Mouse (Mus musculus) liver, adult 2 months (tissue): Measurements from ENCODE around the gene Vmac.

Source experiments
- CTCF ChIP-seq: fragments of 200-500 bp; IDR thresholded peaks from 2 replicates; pipeline ENCODE4 v1.5.1; 2011; ENCODE audit warnings: low read depth, low read length, control low read depth
- POLR2A ChIP-seq: fragments of 200-500 bp; IDR thresholded peaks from 2 replicates; pipeline ENCODE4 v1.6.1; 2011; ENCODE audit warnings: low read length, control low read depth; ENCODE audit not compliant: insufficient read depth; ENCODE audit errors: extremely low read depth

- TF ChIP-seq POLR2A (no peak), CTCF (peak; percentile 58)
Observed at GRCm38 (mm10) chr17:56756703-56757399, 39.0 kb upstream of the Vmac start.
